Mouse (Mus musculus): ENCODE measurements at regions not wholly inside any gene's neighbourhood (a gene's known extent, or its start where the extent isn't known, plus 50 kb on each side); places are given as distances from the start of the nearest gene placed in this dataset.
A peak's percentile ranks its signal among the peaks of the same experiment; 100 is the strongest.

- no peak for DNase-seq (ENCODE audit: low spot score in 2 of 2)
These were observed 296.6 kb upstream of the Id2 start for GRCm38 (mm10) chr12:25393501-25393900.

GRCm38 (mm10) chr12:25389202-25389601 is 292.3 kb upstream of the Id2 start:
- no peak for DNase-seq (ENCODE audit: low spot score in 2 of 2)

GRCm38 (mm10) chr12:25387791-25388280 is 290.9 kb upstream of the Id2 start:
- DNase-seq (ENCODE audit: low spot score in 2 of 2): no peak

- no peak for DNase-seq (ENCODE audit: low spot score in 2 of 2)
These were observed 286.0 kb upstream of the Id2 start for GRCm38 (mm10) chr12:25382961-25383360.

- no peak for DNase-seq (ENCODE audit: low spot score in 2 of 2)
These were observed 285.5 kb upstream of the Id2 start for GRCm38 (mm10) chr12:25382475-25382874.

- DNase-seq (ENCODE audit: low spot score in 2 of 2): no peak
These were observed 284.7 kb upstream of the Id2 start for GRCm38 (mm10) chr12:25381619-25382018.

- DNase-seq (ENCODE audit: low spot score in 2 of 2): no peak
These were observed 283.1 kb upstream of the Id2 start for GRCm38 (mm10) chr12:25379996-25380395.

GRCm38 (mm10) chr12:25379016-25379415 is 282.1 kb upstream of the Id2 start:
- no peak for DNase-seq (ENCODE audit: low spot score in 2 of 2)

GRCm38 (mm10) chr12:25378036-25378645 is 281.2 kb upstream of the Id2 start:
- DNase-seq (ENCODE audit: low spot score in 2 of 2): no peak

- DNase-seq (ENCODE audit: low spot score in 2 of 2): no peak
These were observed 279.5 kb upstream of the Id2 start for GRCm38 (mm10) chr12:25376451-25376850.

- DNase-seq (ENCODE audit: low spot score in 2 of 2): no peak
These were observed 270.6 kb upstream of the Id2 start for GRCm38 (mm10) chr12:25367541-25367940.

- no peak for DNase-seq (ENCODE audit: low spot score in 2 of 2)
These were observed 268.8 kb upstream of the Id2 start for GRCm38 (mm10) chr12:25365600-25366267.

GRCm38 (mm10) chr12:25364966-25365568 is 268.1 kb upstream of the Id2 start:
- no peak for DNase-seq (ENCODE audit: low spot score in 2 of 2)

GRCm38 (mm10) chr12:25363839-25364238 is 266.9 kb upstream of the Id2 start:
- no peak for DNase-seq (ENCODE audit: low spot score in 2 of 2)

GRCm38 (mm10) chr12:25363341-25363740 is 266.4 kb upstream of the Id2 start:
- peak in 1 of 2 experiments; percentile 31 for DNase-seq (ENCODE audit: low spot score in 2 of 2)

- DNase-seq (ENCODE audit: low spot score in 2 of 2): no peak
These were observed 265.8 kb upstream of the Id2 start for GRCm38 (mm10) chr12:25362771-25363170.

- DNase-seq (ENCODE audit: low spot score in 2 of 2): no peak
These were observed 263.8 kb upstream of the Id2 start for GRCm38 (mm10) chr12:25360726-25361125.

- no peak for DNase-seq (ENCODE audit: low spot score in 2 of 2)
These were observed 263.0 kb upstream of the Id2 start for GRCm38 (mm10) chr12:25359931-25360330.

GRCm38 (mm10) chr12:25358846-25359525 is 262.0 kb upstream of the Id2 start:
- DNase-seq (ENCODE audit: low spot score in 2 of 2): no peak

GRCm38 (mm10) chr12:25356774-25357173 is 259.8 kb upstream of the Id2 start:
- DNase-seq (ENCODE audit: low spot score in 2 of 2): no peak

- DNase-seq (ENCODE audit: low spot score in 2 of 2): no peak
These were observed 258.3 kb upstream of the Id2 start for GRCm38 (mm10) chr12:25355217-25355616.

- no peak for DNase-seq (ENCODE audit: low spot score in 2 of 2)
These were observed 256.5 kb upstream of the Id2 start for GRCm38 (mm10) chr12:25353402-25353896.

All from heart, adult 9 months (tissue).